Mouse (Mus musculus): ENCODE data around the gene Dock9. TPM values are rescaled to one million over a fixed set of nuclear protein-coding genes. Genes with fewer than 3 reads are reported as not detected.

Gene Dock9
- 9.7 and 10.8 TPM in 2 replicates for polyA plus RNA-seq (2015; fragmentation: Nextera tagmentation; extraction: Ambion mirVana)

DNA sequence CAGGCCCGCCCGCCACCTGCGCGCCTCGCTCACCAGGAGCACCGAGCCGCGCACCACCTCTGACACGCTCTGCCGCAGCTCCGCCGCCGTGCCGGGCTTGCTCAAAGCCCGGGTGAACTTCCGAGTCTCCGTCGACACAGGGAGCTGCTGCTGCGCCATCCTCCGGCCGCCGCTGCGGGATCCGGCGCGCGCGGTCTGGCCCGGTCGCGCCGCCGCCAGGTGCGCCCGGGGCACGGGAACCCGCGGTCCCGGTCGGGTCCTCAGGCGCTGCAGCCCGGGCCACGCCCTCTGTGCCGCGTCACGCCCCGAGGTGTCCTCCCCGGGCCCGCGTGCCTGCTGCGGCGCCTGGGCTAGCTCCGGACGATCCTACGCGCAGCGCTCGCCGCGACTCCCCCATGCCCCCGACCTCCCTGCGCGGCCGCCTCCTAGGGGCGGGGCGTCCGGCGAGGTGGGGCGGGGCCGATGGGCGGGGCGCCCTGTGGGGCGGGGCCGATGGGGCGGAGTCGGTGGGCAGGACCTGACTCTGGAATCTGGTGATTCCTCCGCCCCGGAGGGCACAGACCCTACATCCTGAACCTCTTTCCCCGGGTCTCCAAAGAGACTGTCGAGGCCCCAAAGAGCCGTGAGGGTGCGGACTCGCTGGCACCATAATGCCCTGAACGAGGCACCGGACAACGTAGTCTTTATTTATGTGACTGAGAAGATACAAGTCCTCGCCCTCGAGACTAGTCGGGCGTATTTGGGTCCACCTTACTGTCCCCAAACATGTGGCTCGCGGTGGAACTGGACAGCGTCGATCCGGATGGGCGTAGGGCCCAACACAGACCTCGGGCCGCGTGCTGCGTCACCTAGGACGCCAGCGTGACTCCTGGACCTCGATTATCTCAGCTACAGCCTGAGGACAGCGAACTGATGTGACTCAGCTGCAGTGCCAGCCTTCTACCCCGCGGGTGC, at the start of gene Dock9:
Gene Dock9, minus strand, starts transcription at position 381 of the 954 bp plus-strand sequence.
- no peaks in the 10 kb centered on the region for H3K9me3 ChIP-seq (replicated peaks)
- peak within 1 kb of the TSS; percentile 65 for H3K9ac ChIP-seq (replicated peaks)
- H3K4me3 ChIP-seq (replicated peaks) = peak within 1 kb of the TSS; percentile 82
- peaks cover 18% of the 10 kb centered on the region for H3K4me1 ChIP-seq
- H3K4me2 ChIP-seq = peak within 1 kb of the TSS; percentile 95
- H3K27ac ChIP-seq (replicated peaks) = peak within 1 kb of the TSS; percentile 90
- WGBS = under 1% methylated on average over 94 of the region's 106 CpGs
- no peaks in the 10 kb centered on the region for H3K36me3 ChIP-seq
- peaks cover 19% of the 10 kb centered on the region for H3K27me3 ChIP-seq (replicated peaks)
- ATAC-seq (ENCODE audit: low FRiP score) = peak; percentile 89

DNA sequence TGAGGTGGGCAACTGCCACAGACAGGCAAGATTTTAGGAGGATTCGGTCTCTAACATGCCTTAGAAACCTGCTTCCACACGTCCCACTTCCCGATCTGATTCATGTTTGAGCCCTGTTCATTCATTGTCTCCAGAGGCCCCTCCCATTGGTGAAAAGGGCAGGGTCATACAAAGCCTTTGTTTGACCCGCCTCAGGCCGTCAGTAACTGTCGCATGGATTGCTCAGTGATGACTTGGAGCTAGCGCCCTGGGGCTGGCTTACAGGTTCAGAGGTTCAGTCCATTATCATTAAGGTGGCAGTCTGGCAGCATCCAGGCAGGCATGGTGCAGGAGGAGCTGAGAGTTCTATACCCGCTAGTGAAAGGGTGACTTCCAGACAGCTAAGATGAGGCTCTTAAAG, 46.8 kb upstream of the Dock9 start:
- no peaks in the 10 kb centered on the region for H3K27me3 ChIP-seq (replicated peaks)
- H3K9me3 ChIP-seq (replicated peaks) = no peaks in the 10 kb centered on the region
- no peak for ATAC-seq (ENCODE audit: low FRiP score)
- H3K4me1 ChIP-seq = no peaks in the 10 kb centered on the region
- no peaks in the 10 kb centered on the region for H3K36me3 ChIP-seq
- no peak overlapping the region for H3K4me3 ChIP-seq (replicated peaks)
- no peak overlapping the region for H3K9ac ChIP-seq (replicated peaks)
- H3K4me2 ChIP-seq = no peak overlapping the region
- no peak overlapping the region for H3K27ac ChIP-seq (replicated peaks)
- 40% methylated on average over 8 of the region's 8 CpGs for WGBS

DNA sequence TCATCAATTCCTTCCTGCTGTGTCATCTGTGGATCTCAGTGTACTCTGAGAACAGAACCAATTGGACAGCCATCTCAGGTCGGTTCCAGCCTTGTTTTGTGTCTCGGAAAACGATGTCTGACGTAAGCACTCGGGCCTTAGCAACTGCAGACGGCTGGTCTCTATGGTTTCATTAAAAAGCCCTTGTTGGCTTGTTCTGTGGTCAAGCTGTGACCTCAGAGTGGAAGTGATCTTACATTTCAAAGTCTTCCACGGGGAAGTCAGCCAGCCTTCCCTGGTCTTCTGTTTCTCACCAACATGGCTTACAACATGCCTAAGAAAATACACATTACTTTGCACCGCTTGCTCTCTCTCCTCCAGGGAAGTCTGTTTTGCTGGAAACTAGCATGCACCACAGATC, 42.6 kb upstream of the Dock9 start:
- Histone ChIP-seq H3K9ac (replicated peaks) (no peak overlapping the region), H3K4me2 (no peak overlapping the region), H3K36me3 (no peaks in the 10 kb centered on the region), H3K27ac (replicated peaks) (no peak overlapping the region), H3K27me3 (replicated peaks) (no peaks in the 10 kb centered on the region), H3K4me1 (no peaks in the 10 kb centered on the region), H3K9me3 (replicated peaks) (peaks cover 3% of the 10 kb centered on the region; the same call in 1 of the 2 replicates), H3K4me3 (replicated peaks) (no peak overlapping the region)
- ATAC-seq (ENCODE audit: low FRiP score) = no peak
- 92% methylated on average over 8 of the region's 8 CpGs for WGBS

DNA sequence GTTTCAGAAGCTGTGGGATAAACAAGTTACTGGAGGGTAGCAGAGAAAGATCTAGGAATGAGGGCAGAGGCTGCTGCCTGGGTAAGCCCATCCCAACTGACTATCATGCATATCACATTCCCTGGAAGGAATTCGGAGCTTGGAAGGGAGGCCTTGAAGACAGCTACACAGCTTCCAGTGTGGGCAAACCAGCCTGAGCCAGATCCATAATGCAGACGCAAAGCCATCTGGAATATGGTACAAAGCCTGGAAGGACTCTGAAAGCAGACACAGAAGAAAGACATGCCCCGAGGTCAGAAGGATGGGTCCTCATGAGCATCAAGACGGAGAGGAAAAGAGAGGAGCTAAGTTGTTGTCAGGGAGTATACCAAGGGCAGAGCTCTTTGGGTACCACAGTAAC, 40.5 kb upstream of the Dock9 start:
- ATAC-seq (ENCODE audit: low FRiP score) = no peak
- H3K4me1 ChIP-seq = no peaks in the 10 kb centered on the region
- H3K27ac ChIP-seq (replicated peaks) = no peak overlapping the region
- H3K4me3 ChIP-seq (replicated peaks) = no peak overlapping the region
- H3K27me3 ChIP-seq (replicated peaks) = no peaks in the 10 kb centered on the region
- H3K36me3 ChIP-seq = no peaks in the 10 kb centered on the region
- peaks cover 3% of the 10 kb centered on the region; the same call in 1 of the 2 replicates for H3K9me3 ChIP-seq (replicated peaks)
- H3K4me2 ChIP-seq = no peak overlapping the region
- 80% methylated on average over 4 of the region's 4 CpGs for WGBS
- no peak overlapping the region for H3K9ac ChIP-seq (replicated peaks)

DNA sequence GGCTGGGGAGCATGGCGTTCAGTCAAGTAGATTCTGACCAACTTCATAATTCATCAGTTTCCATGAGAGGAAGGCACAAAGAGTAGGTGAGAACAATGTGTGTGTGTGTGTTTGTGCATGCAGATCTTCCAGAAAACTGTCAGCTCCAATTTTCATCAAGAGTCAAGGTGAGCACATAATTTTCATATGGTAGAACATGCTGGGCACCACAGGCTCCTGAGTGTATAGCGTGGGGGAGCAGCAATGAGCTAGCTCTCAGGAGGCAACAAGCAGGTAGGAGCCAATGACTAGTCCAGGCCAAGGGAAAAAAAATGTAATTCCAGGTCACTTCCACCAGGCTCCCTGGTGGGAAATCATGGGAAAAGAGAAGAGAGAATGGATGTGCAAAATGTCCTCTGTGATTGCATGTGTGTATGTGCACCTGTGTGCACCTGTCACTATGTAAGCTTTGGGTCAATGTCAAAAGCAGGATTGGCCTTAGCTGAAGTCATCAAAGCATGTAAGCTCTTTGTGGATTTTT, 35.4 kb upstream of the Dock9 start:
- no peak overlapping the region for H3K4me2 ChIP-seq
- no peak for ATAC-seq (ENCODE audit: low FRiP score)
- no peaks in the 10 kb centered on the region for H3K27me3 ChIP-seq (replicated peaks)
- H3K9ac ChIP-seq (replicated peaks) = no peak overlapping the region
- no peaks in the 10 kb centered on the region for H3K4me1 ChIP-seq
- H3K27ac ChIP-seq (replicated peaks) = no peak overlapping the region
- WGBS = 89% methylated on average over 2 of the region's 2 CpGs
- no peaks in the 10 kb centered on the region for H3K36me3 ChIP-seq
- H3K9me3 ChIP-seq (replicated peaks) = no peaks in the 10 kb centered on the region; the same call in 1 of the 2 replicates
- no peak overlapping the region for H3K4me3 ChIP-seq (replicated peaks)

DNA sequence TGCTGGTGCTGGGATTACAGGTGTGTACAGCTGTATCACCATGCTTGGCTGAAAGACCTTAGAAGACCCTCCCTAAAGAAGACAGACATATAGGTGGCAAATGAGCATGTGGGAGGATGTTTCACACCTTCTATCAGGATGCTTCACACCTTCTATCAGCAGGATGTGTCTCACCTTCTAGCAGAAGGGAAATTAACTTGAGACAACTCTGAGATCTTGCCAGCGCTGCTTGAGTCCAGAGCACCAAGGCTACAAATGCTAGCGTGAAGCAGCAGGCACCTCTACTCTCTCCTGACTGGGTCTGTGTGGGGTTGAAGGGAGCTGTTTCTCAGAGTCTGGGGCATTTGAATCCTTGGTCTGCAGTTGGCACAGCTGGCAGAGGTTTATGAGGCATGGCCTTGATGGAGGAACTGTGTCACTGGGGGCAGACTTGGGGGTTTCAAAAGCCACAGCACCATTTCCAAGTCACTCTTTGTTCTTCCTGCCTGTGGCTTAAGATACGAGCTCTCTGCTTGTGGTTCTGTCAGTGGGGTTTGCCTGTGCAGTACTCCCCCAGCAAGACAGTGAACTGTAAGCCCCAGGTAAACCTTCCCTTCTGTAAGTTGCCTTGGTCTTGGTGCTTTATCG, 32.3 kb upstream of the Dock9 start:
- no peak for ATAC-seq (ENCODE audit: low FRiP score)
- Histone ChIP-seq H3K9ac (replicated peaks) (no peak overlapping the region), H3K27ac (replicated peaks) (no peak overlapping the region), H3K4me1 (no peaks in the 10 kb centered on the region), H3K36me3 (no peaks in the 10 kb centered on the region), H3K27me3 (replicated peaks) (no peaks in the 10 kb centered on the region), H3K4me2 (no peak overlapping the region), H3K9me3 (replicated peaks) (no peaks in the 10 kb centered on the region; the same call in 1 of the 2 replicates), H3K4me3 (replicated peaks) (no peak overlapping the region)
- 87% methylated on average over 4 of the region's 4 CpGs for WGBS

DNA sequence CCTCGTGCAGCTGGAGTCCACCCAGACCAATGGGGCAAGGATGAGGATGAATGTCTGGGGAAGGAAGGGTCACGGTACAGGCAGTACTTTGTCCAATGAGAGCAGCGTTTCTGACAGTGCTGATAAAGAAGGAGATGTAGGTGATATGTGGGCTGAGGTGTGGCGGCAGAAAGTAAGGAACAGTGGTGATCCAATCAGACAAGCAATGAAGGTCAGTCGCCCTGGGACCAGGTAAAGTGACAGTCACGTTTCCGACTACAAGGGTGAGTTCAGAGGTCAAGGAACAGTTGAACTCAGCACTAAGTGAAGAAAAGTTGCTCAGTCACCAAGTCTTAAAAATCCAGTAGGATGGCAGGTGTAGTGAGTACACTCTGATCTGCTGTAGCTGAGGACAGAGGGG, 29.5 kb upstream of the Dock9 start:
- ATAC-seq (ENCODE audit: low FRiP score) = no peak
- Histone ChIP-seq H3K9me3 (replicated peaks) (no peaks in the 10 kb centered on the region; the same call in 1 of the 2 replicates), H3K4me1 (no peaks in the 10 kb centered on the region), H3K36me3 (no peaks in the 10 kb centered on the region), H3K27me3 (replicated peaks) (no peaks in the 10 kb centered on the region), H3K4me3 (replicated peaks) (no peak overlapping the region), H3K4me2 (no peak overlapping the region), H3K27ac (replicated peaks) (no peak overlapping the region), H3K9ac (replicated peaks) (no peak overlapping the region)
- 87% methylated on average over 7 of the region's 7 CpGs for WGBS

DNA sequence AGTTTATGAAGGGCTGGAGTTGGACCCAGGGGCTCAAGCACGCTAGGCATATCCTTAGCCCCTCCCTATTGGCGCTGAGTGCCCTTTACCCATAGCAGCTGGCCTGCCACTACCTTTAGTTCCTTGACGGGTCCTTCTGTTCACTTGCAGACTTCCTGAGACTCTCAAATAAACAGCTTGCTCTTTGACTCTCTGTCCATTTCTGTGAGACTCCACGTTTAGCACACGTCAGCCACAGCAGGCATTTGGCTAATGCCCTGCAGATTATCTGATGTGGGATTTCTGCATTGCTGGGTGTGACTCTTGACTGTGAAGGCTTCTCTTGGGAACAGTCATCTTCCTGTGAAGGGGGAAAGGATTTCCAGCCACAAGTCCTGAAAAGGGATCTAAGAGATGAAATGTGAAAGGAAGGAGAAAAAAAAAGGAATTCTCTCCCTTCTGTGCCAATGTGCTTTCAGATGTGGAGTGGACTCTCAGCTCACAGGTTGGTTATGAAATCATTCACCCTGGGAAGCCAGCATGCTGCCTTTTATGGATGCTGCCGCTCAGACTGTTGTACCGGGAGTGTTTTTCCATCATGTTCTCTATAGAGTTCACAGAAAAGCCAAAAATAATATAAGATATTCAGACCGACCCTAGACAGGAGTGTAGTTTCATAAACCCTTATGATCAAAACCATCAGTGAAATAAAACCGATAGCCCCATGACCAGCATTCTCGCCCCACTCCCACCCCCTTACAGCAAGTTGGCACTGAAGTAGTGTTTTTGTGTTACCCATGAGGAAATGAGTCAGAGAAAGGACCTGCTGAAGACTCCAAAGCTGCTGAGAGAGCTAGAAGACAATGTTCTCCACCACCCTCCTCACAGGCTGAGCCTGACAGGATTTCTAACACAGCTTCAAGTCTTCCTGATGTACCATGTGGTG, 28.1 kb upstream of the Dock9 start:
- WGBS = 75% methylated on average over 10 of the region's 10 CpGs
- Histone ChIP-seq H3K9me3 (replicated peaks) (no peaks in the 10 kb centered on the region; the same call in 1 of the 2 replicates), H3K27ac (replicated peaks) (no peak overlapping the region), H3K4me2 (no peak overlapping the region), H3K4me3 (replicated peaks) (no peak overlapping the region), H3K4me1 (no peaks in the 10 kb centered on the region), H3K9ac (replicated peaks) (no peak overlapping the region), H3K27me3 (replicated peaks) (no peaks in the 10 kb centered on the region), H3K36me3 (no peaks in the 10 kb centered on the region)
- no peak for ATAC-seq (ENCODE audit: low FRiP score)

DNA sequence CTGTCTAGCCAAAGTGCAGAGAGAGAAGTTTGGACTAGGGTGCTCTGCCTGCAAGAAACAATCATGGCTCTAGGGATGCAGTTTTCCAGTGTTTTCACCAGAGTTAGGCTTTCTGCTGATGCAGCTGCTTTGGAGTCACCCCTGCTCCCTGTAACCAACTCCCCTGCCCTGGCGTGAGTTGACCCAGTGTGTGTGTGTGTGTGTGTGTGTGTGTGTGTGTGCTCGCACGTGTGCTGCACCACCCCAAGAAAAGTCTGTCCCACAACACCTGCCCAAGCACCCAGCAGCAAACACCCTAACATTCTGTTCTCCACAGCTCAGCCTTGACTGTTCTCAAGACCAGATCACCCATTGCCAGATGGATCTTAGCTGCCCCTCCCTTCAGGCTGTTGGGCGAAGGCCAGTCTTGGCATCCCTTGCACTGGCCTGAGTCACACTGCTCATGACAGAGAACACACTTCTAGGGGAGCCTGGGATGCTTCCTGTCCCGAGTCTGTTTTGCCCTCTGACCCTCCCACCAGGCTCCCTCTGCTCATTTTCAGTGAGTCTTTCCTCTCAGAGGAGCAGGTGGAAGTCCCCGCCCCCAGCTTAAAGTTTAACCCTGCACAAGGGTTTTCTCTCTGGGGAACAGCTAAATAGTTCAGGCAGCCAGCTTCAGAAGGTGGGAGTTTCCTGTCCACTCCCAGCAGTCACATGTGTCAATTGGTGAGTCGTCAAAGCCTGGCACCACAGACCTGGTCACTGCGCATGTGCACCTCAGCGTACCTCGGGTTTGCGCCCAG, 26.9 kb upstream of the Dock9 start:
- WGBS = 71% methylated on average over 11 of the region's 11 CpGs
- no peak for ATAC-seq (ENCODE audit: low FRiP score)
- Histone ChIP-seq H3K27ac (replicated peaks) (no peak overlapping the region), H3K27me3 (replicated peaks) (no peaks in the 10 kb centered on the region), H3K4me1 (no peaks in the 10 kb centered on the region), H3K36me3 (no peaks in the 10 kb centered on the region), H3K9me3 (replicated peaks) (no peaks in the 10 kb centered on the region; the same call in 1 of the 2 replicates), H3K4me3 (replicated peaks) (no peak overlapping the region), H3K4me2 (no peak overlapping the region), H3K9ac (replicated peaks) (no peak overlapping the region)

DNA sequence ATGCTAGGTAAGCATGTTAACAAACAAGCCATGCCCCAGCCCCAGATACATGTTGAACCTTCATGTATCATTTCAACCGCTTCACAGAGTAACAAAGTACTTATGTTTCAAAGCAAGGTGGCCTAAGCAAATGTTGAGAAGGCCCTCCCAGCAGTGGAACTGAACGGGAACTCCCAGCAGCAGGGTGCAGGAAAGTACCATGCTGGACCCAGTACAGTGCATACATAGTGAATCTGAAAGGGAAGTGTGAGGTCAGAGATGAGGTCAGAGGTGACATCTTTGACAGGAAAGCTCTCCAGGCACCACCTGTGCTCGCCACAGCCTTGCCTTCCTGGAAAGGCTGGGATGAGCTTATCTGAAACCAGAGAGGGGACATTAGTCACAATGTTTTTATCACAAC, 25.4 kb upstream of the Dock9 start:
- H3K4me1 ChIP-seq = no peaks in the 10 kb centered on the region
- no peaks in the 10 kb centered on the region for H3K27me3 ChIP-seq (replicated peaks)
- ATAC-seq (ENCODE audit: low FRiP score) = no peak
- no peak overlapping the region for H3K4me2 ChIP-seq
- H3K9me3 ChIP-seq (replicated peaks) = no peaks in the 10 kb centered on the region
- H3K9ac ChIP-seq (replicated peaks) = no peak overlapping the region
- no peaks in the 10 kb centered on the region for H3K36me3 ChIP-seq
- no peak overlapping the region for H3K4me3 ChIP-seq (replicated peaks)
- no peak overlapping the region for H3K27ac ChIP-seq (replicated peaks)
- WGBS = 87% methylated on average over 3 of the region's 3 CpGs
